Mouse (Mus musculus) forebrain, embryonic 10.5 days (tissue): Measurements from ENCODE around the gene Lrch3. TPM values are rescaled to one million over a fixed set of nuclear protein-coding genes. Genes with fewer than 3 reads are reported as not detected.

Experiments
- DNase-seq: peaks from one replicate; pipeline ENCODE4 v3.0.0-alpha.2; 2017; ENCODE audit warnings: low spot score; ENCODE audit errors: extremely low spot score
- H3K27ac ChIP-seq: fragments of 300-500 bp; sonication (generic); 2 replicates; pipeline ENCODE4 v1.5.1; 2016; ENCODE audit warnings: mild to moderate bottlenecking
- H3K27me3 ChIP-seq: fragments of 300-500 bp; sonication (generic); 2 replicates; pipeline ENCODE4 v1.6.1; 2016; ENCODE audit warnings: mild to moderate bottlenecking; ENCODE audit not compliant: poor library complexity, severe bottlenecking
- H3K36me3 ChIP-seq: fragments of 300-500 bp; sonication (generic); replicated peaks from 2 replicates; pipeline ENCODE4 v1.6.1; 2016; ENCODE audit warnings: mild to moderate bottlenecking, moderate library complexity
- H3K4me1 ChIP-seq: fragments of 300-500 bp; sonication (generic); 2 replicates; pipeline ENCODE4 v1.6.1; 2016
- H3K4me3 ChIP-seq: fragments of 300-500 bp; sonication (generic); 2 replicates; pipeline ENCODE4 v1.5.1; 2016; ENCODE audit warnings: mild to moderate bottlenecking, moderate library complexity
- H3K9me3 ChIP-seq: fragments of 300-500 bp; sonication (generic); 2 replicates; pipeline ENCODE4 v1.6.1; 2016; ENCODE audit warnings: mild to moderate bottlenecking, moderate library complexity
- WGBS: fragments of 180-500 bp; shearing (Covaris S2); methylation state at CpG from one replicate; pipeline ENCODE4 v1.1.7; 2016; 5-methylcytosine and 5-hydroxymethylcytosine counted together
- polyA plus RNA-seq: library from polyadenylated mRNA; unstranded; fragments of >200 nt; fragmentation: Nextera tagmentation; extraction: Ambion mirVana; gene quantifications from 2 replicates; pipeline ENCODE4 v1.2.1, GENCODE M21; 2016

Lrch3 gene
- polyA plus RNA-seq, 1 experiment from 2014 or later = 29.4 TPM

DNA sequence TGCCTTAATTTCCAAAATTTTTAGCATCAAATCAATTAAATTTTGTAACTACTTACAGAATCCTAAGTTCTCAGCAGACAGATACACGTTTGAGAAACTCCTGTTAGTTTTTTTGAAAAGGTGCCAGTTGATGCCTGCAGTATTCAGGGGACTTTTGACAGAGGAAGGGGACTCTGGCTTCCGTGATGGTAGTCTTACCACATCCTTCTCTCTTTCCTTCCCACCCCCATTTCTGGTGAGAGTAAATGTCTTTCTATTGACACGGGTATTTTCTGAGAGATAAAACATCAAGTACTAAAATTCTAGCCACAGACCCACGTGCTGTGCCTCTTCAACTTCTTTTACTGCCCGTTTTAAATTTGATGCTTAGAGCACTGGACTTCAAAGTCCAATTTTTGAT is 39.9 kb downstream of the Lrch3 start:
- H3K27ac ChIP-seq = no peak overlapping the region
- no peaks in the 10 kb centered on the region for H3K27me3 ChIP-seq
- DNase-seq = no peak
- peaks cover 6% of the 10 kb centered on the region for H3K9me3 ChIP-seq
- WGBS = 84% methylated on average over 5 of the region's 5 CpGs
- H3K4me1 ChIP-seq = no peaks in the 10 kb centered on the region
- no peak overlapping the region for H3K4me3 ChIP-seq
- H3K36me3 ChIP-seq = peaks cover 39% of the 10 kb centered on the region

DNA sequence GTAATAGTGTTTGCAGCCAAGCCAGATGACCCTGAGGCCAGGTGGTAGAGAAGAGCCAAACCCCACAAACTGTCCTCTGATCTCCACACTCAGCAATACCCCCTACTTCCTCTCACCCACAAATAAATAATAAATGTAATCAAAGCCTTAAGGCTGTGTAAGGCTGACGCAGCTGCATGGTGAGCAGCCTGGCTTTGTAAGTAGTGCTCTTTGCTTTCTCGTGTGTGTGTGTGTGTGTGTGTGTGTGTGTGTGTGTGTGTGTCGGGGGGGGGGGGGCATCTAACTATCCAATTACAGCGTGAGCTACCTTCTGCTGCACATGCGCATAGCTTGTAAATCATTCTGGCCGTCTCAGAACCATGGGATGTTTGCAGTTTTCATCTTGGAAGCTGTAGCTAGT is 40.4 kb downstream of the Lrch3 start:
- H3K27me3 ChIP-seq = no peaks in the 10 kb centered on the region
- H3K4me1 ChIP-seq = no peaks in the 10 kb centered on the region
- H3K4me3 ChIP-seq = no peak overlapping the region
- 88% methylated on average over 5 of the region's 6 CpGs for WGBS
- no peak for DNase-seq
- peaks cover 6% of the 10 kb centered on the region for H3K9me3 ChIP-seq
- no peak overlapping the region for H3K27ac ChIP-seq
- peaks cover 42% of the 10 kb centered on the region for H3K36me3 ChIP-seq

- no peaks in the 10 kb centered on the region for H3K4me1 ChIP-seq
- no peak overlapping the region for H3K27ac ChIP-seq
- DNase-seq = no peak
- no peaks in the 10 kb centered on the region for H3K27me3 ChIP-seq
- peaks cover 57% of the 10 kb centered on the region for H3K36me3 ChIP-seq
- 78% methylated on average over 5 of the region's 5 CpGs for WGBS
- H3K9me3 ChIP-seq = no peaks in the 10 kb centered on the region
- H3K4me3 ChIP-seq = no peak overlapping the region
Observed at GRCm38 (mm10) chr16:32956889-32957288, 43.0 kb downstream of the Lrch3 start.

DNA sequence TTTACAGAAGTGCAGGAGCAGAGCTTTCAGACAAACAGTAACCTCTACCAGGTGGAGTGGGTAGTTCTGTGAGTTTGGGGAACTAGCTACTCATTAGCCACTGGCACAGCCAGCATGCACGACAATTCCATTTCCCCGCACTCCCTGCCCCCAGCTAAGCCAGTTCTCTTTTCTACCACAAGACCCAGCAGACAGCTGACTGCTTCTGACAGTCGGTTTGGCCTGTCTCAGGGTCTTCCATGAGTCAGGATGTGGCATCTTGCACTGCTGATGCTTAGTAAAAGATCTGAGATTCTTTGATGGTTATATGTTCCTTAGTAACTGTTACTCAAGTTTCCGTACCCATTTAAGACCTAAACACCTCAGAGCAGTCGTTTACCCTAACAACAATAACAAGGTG is 58.6 kb downstream of the Lrch3 start:
- WGBS = 87% methylated on average over 5 of the region's 5 CpGs
- no peak overlapping the region for H3K4me3 ChIP-seq
- DNase-seq = no peak
- H3K27me3 ChIP-seq = no peaks in the 10 kb centered on the region
- peaks cover 57% of the 10 kb centered on the region for H3K36me3 ChIP-seq
- H3K9me3 ChIP-seq = peaks cover 1% of the 10 kb centered on the region; the same call in 1 of the 2 replicates
- no peak overlapping the region for H3K27ac ChIP-seq
- H3K4me1 ChIP-seq = no peaks in the 10 kb centered on the region

DNA sequence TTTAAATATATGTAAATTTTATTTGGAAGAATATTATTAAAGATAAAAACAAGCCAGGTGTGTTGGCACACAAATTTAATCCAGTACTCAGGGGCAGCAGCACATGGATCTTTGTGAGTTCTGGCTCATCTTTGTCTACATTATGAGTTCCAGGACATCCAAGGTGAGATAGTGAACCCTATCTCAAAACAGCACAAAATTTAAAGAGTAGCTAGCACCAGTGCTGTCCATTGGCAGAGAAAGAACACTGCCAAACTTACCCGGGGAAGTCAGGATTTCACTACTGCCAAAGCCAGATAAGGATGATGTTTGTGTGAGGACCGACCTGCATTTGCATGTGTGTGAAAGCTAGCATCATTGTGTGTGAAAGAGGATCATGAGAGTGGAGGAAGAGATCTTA is 59.1 kb downstream of the Lrch3 start:
- no peak for DNase-seq
- 94% methylated on average over 2 of the region's 2 CpGs for WGBS
- peaks cover 59% of the 10 kb centered on the region for H3K36me3 ChIP-seq

DNA sequence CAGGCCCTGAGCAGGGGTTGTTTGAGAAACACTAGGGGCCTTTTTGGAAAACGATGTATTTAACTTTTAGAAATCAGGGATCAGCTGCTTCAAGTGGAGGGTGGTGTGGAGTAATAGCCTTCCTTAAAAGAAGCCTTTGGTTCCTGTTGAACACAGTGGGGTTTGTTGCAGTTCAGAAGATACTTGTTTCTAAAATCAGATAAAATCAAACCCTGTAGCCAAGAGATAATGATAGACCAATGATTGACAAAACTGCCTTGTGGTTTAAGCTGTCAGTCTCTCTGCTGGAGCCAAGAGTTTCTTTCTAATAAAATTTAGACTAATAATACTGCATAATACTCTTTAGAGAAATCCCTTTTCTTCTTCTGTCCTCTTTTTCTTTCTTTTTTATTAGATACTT is 66.3 kb downstream of the Lrch3 start:
- Histone ChIP-seq H3K4me1 (no peaks in the 10 kb centered on the region), H3K27ac (no peak overlapping the region), H3K36me3 (peaks cover 89% of the 10 kb centered on the region), H3K4me3 (no peak overlapping the region), H3K9me3 (no peaks in the 10 kb centered on the region), H3K27me3 (no peaks in the 10 kb centered on the region)
- 84% methylated on average over 1 of the region's 1 CpGs for WGBS
- DNase-seq = no peak

More for the DNA sequence above, 59.1 kb downstream of the Lrch3 start:
- no peak overlapping the region for H3K4me3 ChIP-seq
- no peaks in the 10 kb centered on the region for H3K4me1 ChIP-seq
- no peaks in the 10 kb centered on the region for H3K9me3 ChIP-seq
- H3K27me3 ChIP-seq = no peaks in the 10 kb centered on the region
- H3K27ac ChIP-seq = no peak overlapping the region

DNA sequence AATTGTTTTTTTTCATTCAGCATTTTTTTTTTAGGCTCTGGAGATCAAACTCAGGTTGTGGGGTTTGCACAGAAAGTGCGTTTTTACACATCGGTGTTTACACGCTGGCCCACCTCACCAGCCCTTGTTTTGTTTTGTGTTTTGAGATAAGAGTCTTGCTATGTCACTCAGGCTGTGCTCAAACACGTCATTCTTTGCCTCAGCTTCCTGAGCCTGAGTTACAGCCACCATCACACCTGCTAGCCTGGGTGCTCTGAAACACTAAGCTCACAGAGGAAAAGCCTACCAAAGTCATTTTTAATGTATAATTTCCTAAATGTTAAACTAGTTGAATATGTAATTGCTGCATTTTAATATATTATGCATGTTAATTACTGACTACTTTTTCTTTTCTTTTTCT is 67.5 kb downstream of the Lrch3 start:
- Histone ChIP-seq H3K36me3 (peaks cover 91% of the 10 kb centered on the region), H3K9me3 (no peaks in the 10 kb centered on the region), H3K4me3 (no peak overlapping the region), H3K27me3 (no peaks in the 10 kb centered on the region), H3K4me1 (no peaks in the 10 kb centered on the region), H3K27ac (no peak overlapping the region)
- 94% methylated on average over 4 of the region's 4 CpGs for WGBS
- DNase-seq = no peak

DNA sequence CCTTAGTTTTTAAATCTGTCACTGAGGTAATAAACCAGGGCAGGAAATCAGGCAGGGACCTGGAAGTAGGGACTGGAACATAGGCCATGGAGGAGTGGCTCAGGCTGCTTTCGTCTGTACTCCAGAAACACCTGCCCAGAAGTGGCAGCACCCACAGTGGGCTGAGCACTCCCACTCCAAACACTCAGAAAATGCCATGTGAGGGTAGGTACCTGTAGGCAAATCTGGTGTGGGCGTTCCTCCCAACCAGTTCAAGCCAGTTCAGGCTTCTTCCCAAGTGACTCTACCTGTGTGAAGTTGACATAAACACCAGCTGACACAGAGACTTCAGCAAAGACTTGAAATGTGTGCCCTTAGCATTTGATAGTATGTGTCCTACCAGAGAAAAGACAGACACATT is 70.7 kb downstream of the Lrch3 start:
- 91% methylated on average over 2 of the region's 2 CpGs for WGBS

DNA sequence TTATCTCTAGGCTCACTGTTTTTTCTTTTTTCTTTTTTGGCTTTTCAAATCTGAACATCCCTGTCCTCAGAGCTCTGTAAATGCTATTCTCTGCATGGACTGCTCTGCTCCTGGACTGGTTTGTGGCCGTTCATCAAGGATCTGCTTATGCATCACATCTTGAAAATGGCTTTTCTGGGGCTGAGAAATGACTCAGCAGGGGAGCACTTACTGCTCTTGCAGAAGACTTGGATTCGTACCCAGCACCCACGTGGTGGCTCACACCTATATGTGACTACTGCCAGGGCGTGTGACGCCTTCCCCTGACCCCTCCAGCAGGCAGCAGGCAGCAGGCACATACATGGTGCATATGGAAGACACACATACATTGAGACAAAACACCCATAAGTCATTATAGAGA is 78.3 kb downstream of the Lrch3 start:
- Histone ChIP-seq H3K27ac (no peak overlapping the region), H3K4me3 (no peak overlapping the region)

More for the DNA sequence above, 70.7 kb downstream of the Lrch3 start:
- Histone ChIP-seq H3K27me3 (no peaks in the 10 kb centered on the region), H3K36me3 (peaks cover 92% of the 10 kb centered on the region), H3K4me3 (no peak overlapping the region), H3K27ac (no peak overlapping the region), H3K4me1 (no peaks in the 10 kb centered on the region), H3K9me3 (no peaks in the 10 kb centered on the region)
- no peak for DNase-seq

GRCm38 (mm10) chr16:33005216-33005615 is 91.3 kb downstream of the Lrch3 start:
- Histone ChIP-seq H3K9me3 (no peaks in the 10 kb centered on the region), H3K27me3 (no peaks in the 10 kb centered on the region), H3K27ac (no peak overlapping the region), H3K4me3 (no peak overlapping the region), H3K4me1 (0 out of 2 replicates have a peak, but pooled peaks cover 4% of the 10 kb centered on the region), H3K36me3 (peaks cover 87% of the 10 kb centered on the region)
- no peak for DNase-seq
- WGBS = 70% methylated on average over 9 of the region's 9 CpGs

More for the DNA sequence above, 78.3 kb downstream of the Lrch3 start:
- H3K4me1 ChIP-seq = no peaks in the 10 kb centered on the region
- WGBS = 91% methylated on average over 5 of the region's 5 CpGs
- no peaks in the 10 kb centered on the region for H3K27me3 ChIP-seq
- no peaks in the 10 kb centered on the region for H3K9me3 ChIP-seq
- peaks cover 78% of the 10 kb centered on the region for H3K36me3 ChIP-seq
- no peak for DNase-seq

GRCm38 (mm10) chr16:33006888-33007287 is 93.0 kb downstream of the Lrch3 start:
- DNase-seq = no peak
- Histone ChIP-seq H3K9me3 (no peaks in the 10 kb centered on the region), H3K4me3 (no peak overlapping the region), H3K36me3 (peaks cover 79% of the 10 kb centered on the region), H3K4me1 (0 out of 2 replicates have a peak, but pooled peaks cover 4% of the 10 kb centered on the region), H3K27me3 (no peaks in the 10 kb centered on the region), H3K27ac (no peak overlapping the region)
- WGBS = 94% methylated on average over 7 of the region's 7 CpGs

DNA sequence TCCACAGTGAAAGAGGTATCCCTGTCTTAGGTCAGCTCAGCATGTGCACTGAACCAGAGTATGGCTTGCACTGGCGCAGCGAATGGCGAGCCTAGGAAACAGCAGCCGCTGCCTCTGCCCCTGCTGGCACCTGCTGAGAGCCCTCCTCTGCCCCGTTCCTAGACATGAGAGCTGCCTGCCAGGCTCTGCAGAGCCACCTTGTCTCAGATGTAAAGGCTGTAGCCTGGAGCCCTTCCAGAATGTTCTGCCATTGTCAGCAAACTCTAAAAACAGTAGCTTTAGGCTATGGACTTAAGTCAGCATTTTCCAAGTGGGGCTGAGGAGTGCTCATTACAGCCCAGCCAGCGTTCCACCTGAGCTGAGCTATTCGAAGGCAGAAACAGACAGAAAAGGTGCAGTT is 93.5 kb downstream of the Lrch3 start:
- DNase-seq = no peak
- Histone ChIP-seq H3K4me3 (no peak overlapping the region), H3K27me3 (no peaks in the 10 kb centered on the region), H3K4me1 (0 out of 2 replicates have a peak, but pooled peaks cover 4% of the 10 kb centered on the region), H3K9me3 (no peaks in the 10 kb centered on the region), H3K36me3 (peaks cover 80% of the 10 kb centered on the region), H3K27ac (no peak overlapping the region)
- WGBS = 86% methylated on average over 7 of the region's 7 CpGs

- no peak for DNase-seq
- no peak overlapping the region for H3K27ac ChIP-seq
- H3K27me3 ChIP-seq = no peaks in the 10 kb centered on the region
- 97% methylated on average over 6 of the region's 6 CpGs for WGBS
- H3K9me3 ChIP-seq = no peaks in the 10 kb centered on the region
- no peak overlapping the region for H3K4me3 ChIP-seq
- H3K4me1 ChIP-seq = 0 out of 2 replicates have a peak, but pooled peaks cover 4% of the 10 kb centered on the region
- peaks cover 91% of the 10 kb centered on the region for H3K36me3 ChIP-seq
Observed at GRCm38 (mm10) chr16:33010166-33010565, 96.3 kb downstream of the Lrch3 start.

DNA sequence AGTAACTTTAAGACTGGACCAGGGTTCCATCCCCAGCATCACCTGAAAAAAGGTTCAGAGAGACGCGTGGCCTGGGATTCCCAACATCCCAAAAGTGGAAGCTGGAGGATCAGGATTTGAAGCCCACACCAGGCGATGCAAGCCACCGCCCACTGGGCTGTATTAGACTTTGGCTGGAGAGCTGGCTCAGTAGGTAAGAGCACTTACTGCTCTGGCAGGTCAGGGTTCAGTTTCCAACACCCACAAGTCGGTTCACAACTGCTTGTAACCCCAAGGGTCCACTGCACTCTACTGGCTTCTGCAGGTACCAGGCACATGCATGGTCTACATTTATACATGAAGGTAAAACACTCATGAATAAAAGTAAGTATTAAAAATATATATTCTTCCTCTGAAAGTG is 99.9 kb downstream of the Lrch3 start:
- Histone ChIP-seq H3K9me3 (no peaks in the 10 kb centered on the region), H3K27me3 (no peaks in the 10 kb centered on the region), H3K27ac (no peak overlapping the region), H3K36me3 (peaks cover 63% of the 10 kb centered on the region), H3K4me1 (no peaks in the 10 kb centered on the region), H3K4me3 (no peak overlapping the region)
- no peak for DNase-seq
- WGBS = 96% methylated on average over 5 of the region's 5 CpGs
